Mouse (Mus musculus): ENCODE measurements around the gene Pla2g4d.

The Pla2g4d gene

GRCm38 (mm10) chr2:120288995-120289394, at the start of gene Pla2g4d:
Gene Pla2g4d (minus strand): TSS chr2:120289197.
- DNase-seq (ENCODE audit: low read depth) = no peak

GRCm38 (mm10) chr2:120337886-120338285, 48.9 kb upstream of the Pla2g4d start:
- no peak for DNase-seq (ENCODE audit: low read depth)

- no peak for DNase-seq (ENCODE audit: low read depth)
Measured at GRCm38 (mm10) chr2:120331575-120331974, 42.6 kb upstream of the Pla2g4d start.

GRCm38 (mm10) chr2:120315077-120315476, 26.1 kb upstream of the Pla2g4d start:
- no peak for DNase-seq (ENCODE audit: low read depth)

GRCm38 (mm10) chr2:120314487-120314886, 25.5 kb upstream of the Pla2g4d start:
- no peak for DNase-seq (ENCODE audit: low read depth)

GRCm38 (mm10) chr2:120313976-120314375, 25.0 kb upstream of the Pla2g4d start, which contains the start of gene Pla2g4f:
Gene Pla2g4f (minus strand): TSS chr2:120314165.
- no peak for DNase-seq (ENCODE audit: low read depth)

- no peak for DNase-seq (ENCODE audit: low read depth)
Measured at GRCm38 (mm10) chr2:120312276-120312825, 23.4 kb upstream of the Pla2g4d start.

GRCm38 (mm10) chr2:120304113-120304512, 15.1 kb upstream of the Pla2g4d start:
- DNase-seq (ENCODE audit: low read depth) = no peak

- no peak for DNase-seq (ENCODE audit: low read depth)
Measured at GRCm38 (mm10) chr2:120301076-120301475, 12.1 kb upstream of the Pla2g4d start.

GRCm38 (mm10) chr2:120299866-120300265, 10.9 kb upstream of the Pla2g4d start:
- no peak for DNase-seq (ENCODE audit: low read depth)

- no peak for DNase-seq (ENCODE audit: low read depth)
Measured at GRCm38 (mm10) chr2:120296160-120296559, 7.2 kb upstream of the Pla2g4d start.

- no peak for DNase-seq (ENCODE audit: low read depth)
Measured at GRCm38 (mm10) chr2:120291471-120292078, 2.6 kb upstream of the Pla2g4d start.

GRCm38 (mm10) chr2:120288401-120288800, 596 bp downstream of the Pla2g4d start:
- DNase-seq (ENCODE audit: low read depth) = no peak

- DNase-seq (ENCODE audit: low read depth) = no peak
Measured at GRCm38 (mm10) chr2:120285639-120286038, 3.4 kb downstream of the Pla2g4d start.

GRCm38 (mm10) chr2:120284705-120285104, 4.3 kb downstream of the Pla2g4d start:
- DNase-seq (ENCODE audit: low read depth) = no peak

GRCm38 (mm10) chr2:120284094-120284493, 4.9 kb downstream of the Pla2g4d start:
- DNase-seq (ENCODE audit: low read depth) = no peak

- no peak for DNase-seq (ENCODE audit: low read depth)
Measured at GRCm38 (mm10) chr2:120283550-120283949, 5.4 kb downstream of the Pla2g4d start.

- no peak for DNase-seq (ENCODE audit: low read depth)
Measured at GRCm38 (mm10) chr2:120281221-120281620, 7.8 kb downstream of the Pla2g4d start.

GRCm38 (mm10) chr2:120279961-120280360, 9.0 kb downstream of the Pla2g4d start:
- peak; percentile 54 for DNase-seq (ENCODE audit: low read depth)

GRCm38 (mm10) chr2:120276951-120277350, 12.0 kb downstream of the Pla2g4d start:
- no peak for DNase-seq (ENCODE audit: low read depth)

- DNase-seq (ENCODE audit: low read depth) = no peak
Measured at GRCm38 (mm10) chr2:120268635-120269034, 20.4 kb downstream of the Pla2g4d start.

GRCm38 (mm10) chr2:120265523-120265922, 23.5 kb downstream of the Pla2g4d start:
- no peak for DNase-seq (ENCODE audit: low read depth)

GRCm38 (mm10) chr2:120264858-120265257, 24.1 kb downstream of the Pla2g4d start:
- DNase-seq (ENCODE audit: low read depth) = no peak

GRCm38 (mm10) chr2:120262876-120263275, 26.1 kb downstream of the Pla2g4d start:
- no peak for DNase-seq (ENCODE audit: low read depth)

Measured in naive thymus-derived CD4-positive, alpha-beta T cell, adult 2 months (primary cell).